Mouse (Mus musculus) erythroblast, embryonic 14.5 days (primary cell): ENCODE measurements at regions not wholly inside any gene's neighbourhood (a gene's known extent, or its start where the extent isn't known, plus 50 kb on each side); places are given as distances from the start of the nearest gene placed in this dataset.

Experiments used
- GATA1 ChIP-seq: IDR thresholded peaks from 2 replicates; pipeline ENCODE4 v1.6.1; 2012; ENCODE audit warnings: low read length, inconsistent platforms, mixed read lengths
- TAL1 ChIP-seq: IDR thresholded peaks from 3 replicates; pipeline ENCODE4 v1.6.1; 2012; ENCODE audit warnings: low read length, inconsistent platforms, mixed read lengths

- no peak for TF ChIP-seq GATA1
- TF ChIP-seq TAL1, result no peak
These were observed 332.8 kb upstream of the Tnp1 start for GRCm38 (mm10) chr1:73348476-73348875.
